In genomic region chr3:41173561-41173960, GRCm38 (mm10) we compare ENCODE assay signal across 21 mouse cellular contexts.
A peak's percentile ranks its signal among the peaks of the same experiment; 100 is the strongest.
DNase-seq lines count a peak whose midpoint lies in the region; ATAC-seq and TF ChIP-seq lines count a peak whose summit lies in the region.
"Had no signal": no experiment of that assay in that cellular context is flagged by ENCODE, and none has a peak within 500 bp of the region (broad histone marks: within the 10 kb centered on the region; RNA-seq: fewer than 3 reads in every experiment).

No protein-coding gene starts in this region.

- ATAC-seq in heart, embryonic 11.5 days (replicated peaks; ENCODE audit: insufficient number of reproducible peaks, low FRiP score, low TSS enrichment), result no peak
- ATAC-seq in kidney, embryonic 15.5 days (replicated peaks; ENCODE audit: low FRiP score), result 0 out of 2 replicates have a peak, but pooled peaks have one; percentile 23
- ATAC-seq in midbrain, embryonic 13.5 days, result peak; percentile 45; the same call in 1 of the 2 replicates
- no peak for ATAC-seq in midbrain, postnatal 0 days (ENCODE audit: low FRiP score)
- ATAC-seq in hindbrain, postnatal 0 days, result no peak
- ATAC-seq: forebrain, embryonic 14.5 days had no signal

- no peaks in the 10 kb centered on the region for H3K36me3 ChIP-seq in heart, embryonic 11.5 days (ENCODE audit: control insufficient read depth, insufficient read depth, low read length)
- no peaks in the 10 kb centered on the region for H3K36me3 ChIP-seq in kidney, embryonic 15.5 days
- no peaks in the 10 kb centered on the region for H3K36me3 ChIP-seq in midbrain, embryonic 13.5 days
- no peaks in the 10 kb centered on the region for H3K36me3 ChIP-seq in midbrain, postnatal 0 days (ENCODE audit: insufficient read depth, low read length)
- no peaks in the 10 kb centered on the region for H3K36me3 ChIP-seq in myocyte (ENCODE audit: control insufficient read depth, insufficient read depth)
- no peaks in the 10 kb centered on the region for H3K36me3 ChIP-seq in hindbrain, postnatal 0 days (ENCODE audit: insufficient read depth, low read length)
- H3K36me3 ChIP-seq: hindbrain, embryonic 10.5 days; limb, embryonic 15.5 days; lung, embryonic 15.5 days; midbrain, embryonic 10.5 days had no signal

- H3K9ac ChIP-seq in heart, embryonic 11.5 days (ENCODE audit: low read depth, low read length), result no peak overlapping the region
- no peak overlapping the region for H3K9ac ChIP-seq in kidney, embryonic 15.5 days
- H3K9ac ChIP-seq in midbrain, embryonic 13.5 days (replicated peaks), result no peak overlapping the region
- H3K9ac ChIP-seq in midbrain, postnatal 0 days (replicated peaks; ENCODE audit: low read length, poor library complexity, severe bottlenecking), result no peak overlapping the region
- no peak overlapping the region for H3K9ac ChIP-seq in hindbrain, postnatal 0 days (replicated peaks; ENCODE audit: low read length)
- H3K9ac ChIP-seq: limb, embryonic 15.5 days; lung, embryonic 15.5 days had no signal

- no peak overlapping the region for H3K4me2 ChIP-seq in heart, embryonic 11.5 days
- H3K4me2 ChIP-seq in kidney, embryonic 15.5 days, result no peak overlapping the region
- H3K4me2 ChIP-seq in midbrain, embryonic 13.5 days (replicated peaks), result no peak overlapping the region
- H3K4me2 ChIP-seq in midbrain, postnatal 0 days (ENCODE audit: low read depth, low read length, poor library complexity, severe bottlenecking), result no peak overlapping the region
- peak overlapping the region; percentile 30 for H3K4me2 ChIP-seq in myocyte (ENCODE audit: low read depth)
- no peak overlapping the region for H3K4me2 ChIP-seq in hindbrain, postnatal 0 days (ENCODE audit: low read depth, low read length)
- H3K4me2 ChIP-seq: limb, embryonic 15.5 days; lung, embryonic 15.5 days had no signal

- no peak overlapping the region for H3K4me3 ChIP-seq in heart, embryonic 11.5 days (ENCODE audit: low read depth, low read length)
- H3K4me3 ChIP-seq in kidney, embryonic 15.5 days (replicated peaks), result no peak overlapping the region
- no peak overlapping the region for H3K4me3 ChIP-seq in midbrain, embryonic 13.5 days (replicated peaks)
- no peak overlapping the region for H3K4me3 ChIP-seq in midbrain, postnatal 0 days (ENCODE audit: low read depth, low read length)
- no peak overlapping the region for H3K4me3 ChIP-seq in myocyte
- no peak overlapping the region for H3K4me3 ChIP-seq in hindbrain, postnatal 0 days (ENCODE audit: low read length)
- H3K4me3 ChIP-seq: erythroblast, embryonic 14.5 days; hindbrain, embryonic 10.5 days; limb, embryonic 15.5 days; lung, embryonic 15.5 days; midbrain, embryonic 10.5 days had no signal

- no peaks in the 10 kb centered on the region for H3K27me3 ChIP-seq in heart, embryonic 11.5 days (ENCODE audit: control insufficient read depth, insufficient read depth, low read length)
- H3K27me3 ChIP-seq in kidney, embryonic 15.5 days, result no peaks in the 10 kb centered on the region
- no peaks in the 10 kb centered on the region for H3K27me3 ChIP-seq in midbrain, embryonic 13.5 days
- no peaks in the 10 kb centered on the region for H3K27me3 ChIP-seq in midbrain, postnatal 0 days (ENCODE audit: insufficient read depth, low read length)
- H3K27me3 ChIP-seq in myocyte (ENCODE audit: control insufficient read depth, insufficient read depth, insufficient read length), result no peaks in the 10 kb centered on the region
- H3K27me3 ChIP-seq in hindbrain, postnatal 0 days (ENCODE audit: insufficient read depth, low read length), result no peaks in the 10 kb centered on the region
- H3K27me3 ChIP-seq: CH12.LX; limb, embryonic 15.5 days; lung, embryonic 15.5 days had no signal

- H3ac ChIP-seq in myocyte (ENCODE audit: control insufficient read depth, insufficient read length), result no peak overlapping the region

- H3K9me3 ChIP-seq in heart, embryonic 11.5 days (replicated peaks; ENCODE audit: control insufficient read depth, low read length), result no peaks in the 10 kb centered on the region
- H3K9me3 ChIP-seq in kidney, embryonic 15.5 days (replicated peaks), result no peaks in the 10 kb centered on the region
- H3K9me3 ChIP-seq in midbrain, embryonic 13.5 days, result no peaks in the 10 kb centered on the region
- H3K9me3 ChIP-seq in midbrain, postnatal 0 days (ENCODE audit: low read length), result no peaks in the 10 kb centered on the region
- no peaks in the 10 kb centered on the region for H3K9me3 ChIP-seq in hindbrain, postnatal 0 days (ENCODE audit: low read length)
- H3K9me3 ChIP-seq: hindbrain, embryonic 10.5 days; limb, embryonic 15.5 days; lung, embryonic 15.5 days; midbrain, embryonic 10.5 days had no signal

- TF ChIP-seq POLR2A in myocyte (IDR thresholded peaks at IDR 0.05; ENCODE audit: insufficient read length, low read depth), result no peak

- TF ChIP-seq CTCF in midbrain, postnatal 0 days (IDR thresholded peaks at IDR 0.05), result no peak
- no peak for TF ChIP-seq CTCF in hindbrain, postnatal 0 days (IDR thresholded peaks at IDR 0.05; ENCODE audit: low read depth)

- peaks cover 5% of the 10 kb centered on the region; the same call in 1 of the 2 replicates for H3K4me1 ChIP-seq in heart, embryonic 11.5 days (ENCODE audit: control insufficient read depth, insufficient read depth, low read length)
- H3K4me1 ChIP-seq in kidney, embryonic 15.5 days, result peaks cover 6% of the 10 kb centered on the region; the same call in 1 of the 2 replicates
- no peaks in the 10 kb centered on the region for H3K4me1 ChIP-seq in midbrain, embryonic 13.5 days (replicated peaks)
- H3K4me1 ChIP-seq in midbrain, postnatal 0 days (ENCODE audit: insufficient read depth, low read length), result no peaks in the 10 kb centered on the region
- H3K4me1 ChIP-seq in hindbrain, postnatal 0 days (ENCODE audit: insufficient read depth, low read length), result no peaks in the 10 kb centered on the region
- H3K4me1 ChIP-seq: limb, embryonic 15.5 days; midbrain, embryonic 10.5 days had no signal

- peak overlapping the region; percentile 79 for H3K27ac ChIP-seq in heart, embryonic 11.5 days (ENCODE audit: low read depth, low read length)
- H3K27ac ChIP-seq in kidney, embryonic 15.5 days, result no peak overlapping the region
- H3K27ac ChIP-seq in midbrain, embryonic 13.5 days, result no peak overlapping the region
- H3K27ac ChIP-seq in midbrain, postnatal 0 days (ENCODE audit: low read depth, low read length), result no peak overlapping the region
- H3K27ac ChIP-seq in hindbrain, postnatal 0 days, result no peak overlapping the region
- H3K27ac ChIP-seq: hindbrain, embryonic 10.5 days; limb, embryonic 15.5 days; lung, embryonic 15.5 days; macrophage; midbrain, embryonic 10.5 days had no signal

- no peak for DNase-seq in heart, adult 18-20 months
- no peak for DNase-seq in kidney, adult 9 months
- no peak for DNase-seq in midbrain, postnatal 0 days (ENCODE audit: low spot score)
- DNase-seq in hindbrain, postnatal 0 days (ENCODE audit: low spot score), result no peak
- DNase-seq: adrenal gland, adult 8-10 months; cerebellum, adult 9-11 months; gastrocnemius, postnatal 14 days; kidney, adult 8-10 months; thymus, postnatal 25 days had no signal

- WGBS in heart, embryonic 11.5 days (ENCODE audit: insufficient replicate concordance), result 52% methylated on average over 6 of the region's 6 CpGs
- WGBS in kidney, embryonic 15.5 days, result 30% methylated on average over 6 of the region's 6 CpGs
- 51% methylated on average over 6 of the region's 6 CpGs for WGBS in midbrain, embryonic 13.5 days
- 33% methylated on average over 6 of the region's 6 CpGs for WGBS in midbrain, postnatal 0 days
- WGBS in hindbrain, postnatal 0 days, result 54% methylated on average over 6 of the region's 6 CpGs

- H3K79me2 ChIP-seq in myocyte (ENCODE audit: control insufficient read depth, insufficient read depth), result no peaks in the 10 kb centered on the region

TF ChIP-seq in myocyte, 11 proteins besides CTCF, POLR2A, EP300 and RAD21:
- no peak for TF ChIP-seq TCF12 (IDR thresholded peaks at IDR 0.05; ENCODE audit: insufficient read depth, poor library complexity, severe bottlenecking)
- TF ChIP-seq CEBPB (IDR thresholded peaks at IDR 0.05; ENCODE audit: insufficient read depth, poor library complexity, severe bottlenecking), result no peak
- TF ChIP-seq MAX (IDR thresholded peaks at IDR 0.05; ENCODE audit: low read depth), result no peak

Comparison
In these comparisons a context has a peak if more than half of its experiments do, and no peak if none do; other contexts are left out.
1. ATAC-seq: peak in kidney, embryonic 15.5 days (single experiment) and midbrain, embryonic 13.5 days (single experiment); none in heart, embryonic 11.5 days (single experiment), midbrain, postnatal 0 days (single experiment) and hindbrain, postnatal 0 days (single experiment).